Mouse (Mus musculus) lung, embryonic 16.5 days (tissue): Measurements from ENCODE around the gene Gm43302. TPM values are rescaled to one million over a fixed set of nuclear protein-coding genes. Genes with fewer than 3 reads are reported as not detected.
"Not testable (repeated sequence)": the region's sequence is repeated elsewhere in the genome, so short reads cannot be mapped to it uniquely, and the experiment has no call there.

Experiments
- ATAC-seq: fragments of 200-750 bp; cut with Nextera tagmentation; 2 replicates; pipeline ENCODE4 v1.8.0; 2017; ENCODE audit warnings: low read depth, mild to moderate bottlenecking, moderate library complexity
- H3K27ac ChIP-seq: fragments of 300-500 bp; sonication (generic); 2 replicates; pipeline ENCODE4 v1.5.1; 2014; ENCODE audit warnings: mild to moderate bottlenecking, control low read depth, low read length
- H3K27me3 ChIP-seq: fragments of 300-500 bp; sonication (generic); 2 replicates; pipeline ENCODE4 v1.6.1; 2014; ENCODE audit warnings: low read depth, low read length, mixed read lengths; ENCODE audit not compliant: control insufficient read depth, insufficient read depth
- H3K36me3 ChIP-seq: fragments of 300-500 bp; sonication (generic); 2 replicates; pipeline ENCODE4 v1.6.1; 2014; ENCODE audit warnings: low read length; ENCODE audit not compliant: control insufficient read depth, insufficient read depth
- H3K4me1 ChIP-seq: fragments of 300-500 bp; sonication (generic); replicated peaks from 2 replicates; pipeline ENCODE4 v1.6.1; 2014; ENCODE audit warnings: low read length, mixed read lengths; ENCODE audit not compliant: control insufficient read depth, insufficient read depth
- H3K4me2 ChIP-seq: fragments of 300-500 bp; sonication (generic); 2 replicates; pipeline ENCODE4 v1.6.1; 2014; ENCODE audit warnings: low read depth, low read length, control low read depth
- H3K4me3 ChIP-seq: fragments of 300-500 bp; sonication (generic); 2 replicates; pipeline ENCODE4 v1.5.1; 2014; ENCODE audit warnings: mild to moderate bottlenecking, low read length, control low read depth
- H3K9ac ChIP-seq: fragments of 300-500 bp; sonication (generic); 2 replicates; pipeline ENCODE4 v1.6.1; 2014; ENCODE audit warnings: low read length, control low read depth
- H3K9me3 ChIP-seq: fragments of 300-500 bp; sonication (generic); 2 replicates; pipeline ENCODE4 v1.6.1; 2016; ENCODE audit warnings: low read length; ENCODE audit not compliant: control insufficient read depth
- WGBS: fragments of 180-500 bp; shearing (Covaris S2); extraction: QIAGEN DNeasy Blood & Tissue Kit; methylation state at CpG from one replicate; pipeline ENCODE4 v1.1.7; 2014; 5-methylcytosine and 5-hydroxymethylcytosine counted together
- polyA plus RNA-seq: library from polyadenylated mRNA; unstranded; fragments of >200 nt; fragmentation: Nextera tagmentation; extraction: Ambion mirVana; gene quantifications from 2 replicates; pipeline ENCODE4 v1.2.1, GENCODE M21; 2015

Gene Gm43302
- polyA plus RNA-seq, 1 experiment from 2014 or later, result not detected

DNA sequence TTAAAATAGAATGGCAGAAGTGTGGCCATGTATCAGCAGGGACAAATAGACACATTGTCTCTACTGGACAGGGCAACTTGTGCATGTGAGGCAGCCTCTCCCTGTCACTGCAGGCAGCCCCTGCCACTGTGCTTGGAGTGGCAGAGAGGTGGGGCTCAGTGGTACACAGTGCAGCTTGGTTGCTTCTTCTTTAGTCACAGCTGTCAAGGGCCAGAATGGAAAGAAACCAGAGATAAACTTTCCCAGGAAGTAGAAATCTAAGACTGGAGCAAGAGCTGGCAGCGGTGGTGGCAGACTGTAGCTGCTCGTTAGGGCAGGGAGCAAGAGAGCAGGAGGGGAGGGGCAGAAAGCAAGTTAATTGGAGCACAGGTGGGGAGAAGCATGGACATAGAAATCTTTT is 8.0 kb upstream of the Gm43302 start:
- ATAC-seq, result no peak
- no peaks in the 10 kb centered on the region for H3K36me3 ChIP-seq
- no peak overlapping the region for H3K27ac ChIP-seq
- no peak overlapping the region for H3K4me2 ChIP-seq
- no peak overlapping the region for H3K4me3 ChIP-seq
- no peaks in the 10 kb centered on the region for H3K27me3 ChIP-seq
- no peaks in the 10 kb centered on the region for H3K4me1 ChIP-seq
- 31% methylated on average over 2 of the region's 2 CpGs for WGBS
- no peak overlapping the region for H3K9ac ChIP-seq
- H3K9me3 ChIP-seq, result no peaks in the 10 kb centered on the region

DNA sequence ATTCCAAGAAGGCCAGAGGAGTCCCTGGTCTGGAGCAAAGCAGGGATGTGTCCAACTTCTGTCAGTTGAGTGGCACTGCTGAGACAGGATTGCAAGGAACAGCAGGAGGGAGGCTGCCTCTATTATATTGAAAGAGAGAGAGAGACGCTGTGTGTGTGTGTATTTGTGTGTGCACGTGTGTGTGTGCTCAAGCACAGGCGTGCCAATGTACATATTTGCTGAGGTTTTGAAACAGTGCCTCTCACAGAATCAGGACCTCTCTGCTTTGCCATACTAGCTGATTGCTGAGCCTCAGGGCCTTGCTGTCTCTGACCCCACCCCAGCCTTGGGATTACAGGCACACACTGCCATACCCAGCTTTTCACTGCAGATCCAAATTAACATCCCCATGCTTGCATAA is 2.3 kb upstream of the Gm43302 start:
- 65% methylated on average over 3 of the region's 3 CpGs for WGBS

DNA sequence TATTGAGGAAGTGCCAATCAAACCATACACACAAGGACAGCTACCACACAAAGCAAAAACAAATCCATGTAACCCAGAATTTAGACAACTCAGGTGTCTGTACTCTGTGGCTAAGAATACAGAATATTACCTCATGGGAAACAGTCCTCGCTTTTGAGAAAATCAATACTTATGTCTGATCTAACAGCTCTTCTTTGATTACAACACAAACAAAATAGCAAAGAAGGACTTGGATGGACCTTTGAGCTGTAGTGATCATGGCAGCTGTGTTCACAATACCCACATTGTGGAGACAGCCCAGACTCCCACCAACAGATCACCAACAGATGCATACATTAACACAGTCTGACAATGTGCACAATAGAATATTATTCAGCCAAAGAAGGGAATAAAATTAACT is 1.0 kb downstream of the Gm43302 start:
- peaks cover 7% of the 10 kb centered on the region for H3K4me1 ChIP-seq
- WGBS, result 91% methylated on average over 1 of the region's 1 CpGs
- no peaks in the 10 kb centered on the region for H3K27me3 ChIP-seq
- no peak overlapping the region for H3K27ac ChIP-seq
- no peaks in the 10 kb centered on the region for H3K36me3 ChIP-seq
- H3K4me3 ChIP-seq, result no peak overlapping the region
- H3K9me3 ChIP-seq, result no peaks in the 10 kb centered on the region
- H3K4me2 ChIP-seq, result no peak overlapping the region
- ATAC-seq, result no peak
- no peak overlapping the region for H3K9ac ChIP-seq

More for the DNA sequence above, 2.3 kb upstream of the Gm43302 start:
- peak; percentile 58 for ATAC-seq
- no peak overlapping the region for H3K9ac ChIP-seq
- no peaks in the 10 kb centered on the region for H3K36me3 ChIP-seq
- H3K4me2 ChIP-seq, result no peak overlapping the region
- no peak overlapping the region for H3K27ac ChIP-seq
- no peak overlapping the region for H3K4me3 ChIP-seq
- H3K4me1 ChIP-seq, result peaks cover 7% of the 10 kb centered on the region
- no peaks in the 10 kb centered on the region for H3K27me3 ChIP-seq
- no peaks in the 10 kb centered on the region for H3K9me3 ChIP-seq

DNA sequence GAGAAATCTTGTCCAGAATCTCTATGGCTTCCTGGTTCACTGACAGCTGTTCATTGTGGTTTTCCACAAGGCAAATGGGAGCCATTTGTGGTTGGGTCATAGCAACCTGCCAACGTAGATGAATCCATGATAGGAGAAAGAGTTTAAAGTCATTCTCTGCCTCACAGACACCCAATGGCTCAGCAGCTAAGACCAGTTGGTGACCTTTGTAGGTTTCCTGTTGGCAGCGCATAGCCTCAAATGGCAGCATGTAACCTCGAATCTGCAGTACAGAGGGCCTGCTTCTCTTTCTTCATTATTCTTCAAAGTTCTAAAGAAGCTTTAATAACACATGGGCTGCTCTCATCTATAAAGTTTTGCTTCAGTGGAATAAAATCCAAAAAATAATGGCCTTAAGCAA is 2.6 kb downstream of the Gm43302 start:
- not testable (repeated sequence) for ATAC-seq, H3K4me3 ChIP-seq, H3K27me3 ChIP-seq, H3K4me1 ChIP-seq, H3K27ac ChIP-seq, H3K9me3 ChIP-seq, H3K9ac ChIP-seq, H3K36me3 ChIP-seq, H3K4me2 ChIP-seq
- WGBS, result 80% methylated on average over 3 of the region's 3 CpGs

DNA sequence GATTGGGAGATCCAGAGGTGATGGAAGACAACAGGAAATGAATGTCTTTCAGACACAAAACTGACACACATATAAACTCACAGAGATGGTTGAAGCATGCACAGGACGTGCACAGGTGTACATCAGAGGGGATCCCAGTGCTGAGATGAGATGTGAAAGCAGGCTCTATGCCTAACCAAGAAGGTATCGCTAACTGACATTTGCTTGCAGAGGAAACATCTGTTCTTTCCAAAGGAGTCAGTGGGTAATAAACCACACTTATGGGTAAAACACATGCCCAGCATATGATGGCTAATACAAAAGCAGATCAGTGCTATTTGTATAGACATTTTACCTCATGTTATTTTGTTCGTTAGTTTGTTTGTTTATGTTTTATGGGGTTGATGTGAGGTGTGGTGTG is 32.8 kb downstream of the Gm43302 start:
- H3K27me3 ChIP-seq, H3K36me3 ChIP-seq, H3K4me3 ChIP-seq, H3K9ac ChIP-seq, ATAC-seq, H3K9me3 ChIP-seq, H3K4me2 ChIP-seq, H3K4me1 ChIP-seq, H3K27ac ChIP-seq: not testable (repeated sequence)
- WGBS, result no CpG with 5 or more reads among the region's 3 CpGs

DNA sequence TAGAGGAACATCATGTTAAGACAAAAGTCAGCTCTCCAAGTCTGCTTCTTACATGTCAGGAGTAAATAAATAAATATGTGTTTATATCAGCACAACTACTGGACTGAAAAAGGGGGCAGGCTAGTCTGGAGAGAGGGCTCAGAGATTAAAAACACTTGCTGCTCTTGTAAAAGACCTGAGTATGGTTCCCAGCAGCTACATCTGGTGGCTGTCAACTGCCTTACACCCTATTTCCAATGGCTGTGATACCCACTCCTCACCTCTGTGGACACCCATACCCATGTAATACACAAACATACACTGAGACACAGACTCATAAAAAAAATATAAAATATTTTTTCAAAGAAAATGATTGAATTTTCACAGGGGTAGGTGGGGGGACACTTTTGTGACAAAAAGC is 41.0 kb downstream of the Gm43302 start:
- no peak overlapping the region for H3K9ac ChIP-seq
- H3K27me3 ChIP-seq, result no peaks in the 10 kb centered on the region
- H3K4me3 ChIP-seq, result no peak overlapping the region
- H3K4me2 ChIP-seq, result no peak overlapping the region
- no peaks in the 10 kb centered on the region for H3K36me3 ChIP-seq
- no peak overlapping the region for H3K27ac ChIP-seq
- H3K9me3 ChIP-seq, result no peaks in the 10 kb centered on the region
- no peak for ATAC-seq
- no peaks in the 10 kb centered on the region for H3K4me1 ChIP-seq

DNA sequence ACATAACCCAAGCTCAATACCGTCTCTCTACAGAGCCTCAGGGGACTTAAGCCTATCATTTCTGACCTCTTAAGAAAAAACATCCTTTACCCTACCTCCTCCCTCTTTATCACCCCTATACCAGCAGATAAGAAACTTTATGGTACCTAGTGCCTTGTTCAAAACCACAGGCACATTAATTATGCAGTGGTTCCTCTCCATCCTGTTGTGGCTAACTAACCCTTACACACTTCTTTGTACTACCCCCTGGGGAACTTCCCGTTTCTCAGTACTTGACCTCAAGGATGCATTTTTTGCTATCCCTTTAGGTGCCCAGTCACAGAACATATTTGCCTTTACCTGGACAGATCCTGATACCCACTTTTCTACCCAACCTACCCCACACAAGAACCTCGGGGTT is 48.8 kb downstream of the Gm43302 start:
- H3K27me3 ChIP-seq, ATAC-seq, H3K9me3 ChIP-seq, H3K4me3 ChIP-seq, H3K4me1 ChIP-seq, H3K9ac ChIP-seq, H3K36me3 ChIP-seq, H3K27ac ChIP-seq, H3K4me2 ChIP-seq: not testable (repeated sequence)
- 90% methylated on average over 3 of the region's 3 CpGs for WGBS

DNA sequence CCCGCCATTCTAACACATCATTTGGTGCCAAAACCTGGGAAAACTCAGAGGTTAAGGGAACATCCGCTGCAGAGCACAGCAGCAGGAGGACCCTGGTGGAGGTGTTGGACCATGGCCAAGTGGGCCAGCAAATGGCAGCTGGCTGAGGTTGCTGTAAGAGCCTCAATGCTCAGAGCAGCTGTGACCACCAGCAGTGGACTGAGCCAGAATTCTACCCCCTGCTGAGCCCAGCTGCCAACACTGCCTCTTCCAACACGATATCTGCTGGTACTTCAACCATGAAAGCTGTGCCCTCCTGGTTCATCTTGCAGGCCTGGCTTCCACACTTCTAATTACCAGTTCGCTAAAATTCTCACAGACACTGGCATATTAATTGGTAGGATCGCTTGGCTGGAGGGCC is 52.5 kb downstream of the Gm43302 start:
- not testable (repeated sequence) for H3K36me3 ChIP-seq, H3K9me3 ChIP-seq, H3K9ac ChIP-seq, H3K4me1 ChIP-seq, H3K27ac ChIP-seq, H3K4me3 ChIP-seq, H3K27me3 ChIP-seq, H3K4me2 ChIP-seq
- 72% methylated on average over 5 of the region's 5 CpGs for WGBS
- ATAC-seq, result peak; percentile 24; the same call in 1 of the 2 replicates

DNA sequence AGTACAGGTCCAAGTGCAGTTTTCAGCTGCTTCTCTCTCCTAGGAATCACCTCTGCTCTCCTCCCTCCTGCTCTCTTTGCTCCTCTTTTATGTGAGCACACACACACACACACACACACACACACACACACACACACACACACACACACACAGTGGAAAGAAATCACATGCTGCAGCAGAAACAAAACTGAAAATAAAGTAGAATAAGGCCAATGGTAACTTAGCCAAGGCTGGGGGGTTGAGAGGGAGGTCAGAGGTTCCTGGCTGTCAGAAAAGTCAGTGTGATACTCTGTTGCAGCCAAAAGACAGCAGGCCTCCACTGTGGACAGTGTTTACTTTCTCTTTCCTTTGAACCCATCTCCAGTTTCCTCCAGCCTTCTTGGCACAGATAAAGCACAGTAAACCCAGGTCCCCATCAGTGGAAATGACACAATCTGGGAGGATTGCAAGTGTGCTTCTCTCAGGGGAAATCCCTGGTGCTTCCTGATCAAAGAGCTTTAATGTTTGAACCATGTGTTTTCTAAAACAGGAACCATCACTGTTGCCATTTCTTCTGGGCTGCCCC is 53.9 kb downstream of the Gm43302 start, which contains the start of gene Gbp10:
Gene Gbp10 (minus strand): TSS at position 51 of the 565 bp plus-strand sequence.
- peak; percentile 96 for ATAC-seq
- H3K4me3 ChIP-seq, result not testable (repeated sequence)

DNA sequence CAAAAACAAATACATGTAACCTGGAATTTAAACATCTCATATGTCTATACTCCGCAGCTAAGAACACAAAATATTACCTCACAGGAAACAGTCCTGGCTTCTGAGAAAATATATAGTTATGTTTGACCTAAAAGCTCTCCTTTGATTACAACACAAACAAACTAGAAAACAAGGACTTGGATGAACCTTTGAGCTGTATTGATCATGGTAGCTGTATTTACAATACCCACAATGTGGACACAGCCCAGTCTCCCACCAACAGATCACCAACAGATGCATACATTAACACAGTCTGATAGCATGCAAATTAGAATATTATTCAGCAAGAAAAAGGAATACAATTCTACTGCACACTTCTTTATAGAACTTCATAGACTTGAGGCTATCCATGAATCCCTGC is 55.1 kb downstream of the Gm43302 start:
- not testable (repeated sequence) for H3K27me3 ChIP-seq, H3K27ac ChIP-seq, H3K36me3 ChIP-seq, H3K9ac ChIP-seq, H3K4me1 ChIP-seq, H3K4me2 ChIP-seq, H3K4me3 ChIP-seq, ATAC-seq, H3K9me3 ChIP-seq
- 81% methylated on average over 1 of the region's 1 CpGs for WGBS

More for the DNA sequence above, 53.9 kb downstream of the Gm43302 start, which contains the start of gene Gbp10:
- H3K36me3 ChIP-seq, H3K9me3 ChIP-seq, H3K4me2 ChIP-seq, H3K4me1 ChIP-seq, H3K27me3 ChIP-seq, H3K9ac ChIP-seq: not testable (repeated sequence)
- H3K27ac ChIP-seq, result peak within 1 kb of the TSS; percentile 41; the same call in 1 of the 2 replicates
